Mouse (Mus musculus): ENCODE results near the gene Zfp82. TPM values are rescaled to one million over a fixed set of nuclear protein-coding genes. Genes with fewer than 3 reads are reported as not detected.

Gene Zfp82
- 7.4 TPM for polyA plus RNA-seq (2017; shearing (Covaris generic))

GRCm38 (mm10) chr7:30072146-30073028, at the start of gene Zfp82:
Gene Zfp82, minus strand, starts transcription at chr7:30072900.

GRCm38 (mm10) chr7:30121308-30122187, 48.8 kb upstream of the Zfp82 start, which contains the start of gene Zfp382:
Gene Zfp382, plus strand, starts transcription at chr7:30121942.

GRCm38 (mm10) chr7:30094646-30095429, 22.1 kb upstream of the Zfp82 start, which contains the start of gene Zfp260:
Gene Zfp260, plus strand, starts transcription at chr7:30094777.

GRCm38 (mm10) chr7:30090092-30090969, 17.6 kb upstream of the Zfp82 start, which contains the start of the genes Gm26920 and Zfp566:
Gene Gm26920, minus strand, starts transcription at chr7:30090410.
Gene Zfp566, minus strand, starts transcription at chr7:30090527.

GRCm38 (mm10) chr7:30050882-30051548, 21.7 kb downstream of the Zfp82 start, which contains the start of gene Zfp14:
Gene Zfp14, minus strand, starts transcription at chr7:30051380.

Other genes with a start within 250 kb of the Zfp82 start
- 2.2 TPM for gene Zfp940, start 219.2 kb downstream of the Zfp82 start, polyA plus RNA-seq (2017; shearing (Covaris generic))
- gene Zfp420, start 212.9 kb downstream of the Zfp82 start, polyA plus RNA-seq (2017; shearing (Covaris generic)): 8.0 TPM
- gene Zfp27, start 166.3 kb downstream of the Zfp82 start, polyA plus RNA-seq (2017; shearing (Covaris generic)): 2.9 TPM
- gene Zfp383, start 164.7 kb downstream of the Zfp82 start, polyA plus RNA-seq (2017; shearing (Covaris generic)): 1.00 TPM
- 2.2 TPM for gene Zfp74, start 118.8 kb downstream of the Zfp82 start, polyA plus RNA-seq (2017; shearing (Covaris generic))
- 5.7 TPM for gene Zfp568, start 88.9 kb downstream of the Zfp82 start, polyA plus RNA-seq (2017; shearing (Covaris generic))
- gene Zfp14, start 21.5 kb downstream of the Zfp82 start, polyA plus RNA-seq (2017; shearing (Covaris generic)): 2.1 TPM
- gene Gm26920, start 17.5 kb upstream of the Zfp82 start, polyA plus RNA-seq (2017; shearing (Covaris generic)): not detected
- 6.2 TPM for gene Zfp566, start 17.6 kb upstream of the Zfp82 start, polyA plus RNA-seq (2017; shearing (Covaris generic))
- 66.9 TPM for gene Zfp260, start 21.9 kb upstream of the Zfp82 start, polyA plus RNA-seq (2017; shearing (Covaris generic))
- 13.4 TPM for gene Zfp382, start 49.0 kb upstream of the Zfp82 start, polyA plus RNA-seq (2017; shearing (Covaris generic))
- gene Zfp146, start 96.8 kb upstream of the Zfp82 start, polyA plus RNA-seq (2017; shearing (Covaris generic)): 32.3 TPM
- not detected for gene Cox7a1, start 111.2 kb upstream of the Zfp82 start, polyA plus RNA-seq (2017; shearing (Covaris generic))
- gene Capns1, start 125.9 kb upstream of the Zfp82 start, polyA plus RNA-seq (2017; shearing (Covaris generic)): 60.7 TPM
- gene Polr2i, start 159.0 kb upstream of the Zfp82 start, polyA plus RNA-seq (2017; shearing (Covaris generic)): 32.3 TPM
- gene Tbcb, start 159.4 kb upstream of the Zfp82 start, polyA plus RNA-seq (2017; shearing (Covaris generic)): 61.3 TPM
- gene Ovol3, start 162.8 kb upstream of the Zfp82 start, polyA plus RNA-seq (2017; shearing (Covaris generic)): not detected
- 0.85 TPM for gene Thap8, start 207.2 kb upstream of the Zfp82 start, polyA plus RNA-seq (2017; shearing (Covaris generic))
- gene Wdr62, start 207.5 kb upstream of the Zfp82 start, polyA plus RNA-seq (2017; shearing (Covaris generic)): 4.5 TPM
- gene Clip3, start 218.8 kb upstream of the Zfp82 start, polyA plus RNA-seq (2017; shearing (Covaris generic)): 0.83 TPM
- gene Alkbh6, start 235.8 kb upstream of the Zfp82 start, polyA plus RNA-seq (2017; shearing (Covaris generic)): 92.3 TPM
- 2.6 TPM for gene Syne4, start 241.9 kb upstream of the Zfp82 start, polyA plus RNA-seq (2017; shearing (Covaris generic))
- not detected for gene E130208F15Rik, start 248.8 kb upstream of the Zfp82 start, polyA plus RNA-seq (2017; shearing (Covaris generic))